Mouse (Mus musculus): ENCODE results near the gene Iah1. TPM values are rescaled to one million over a fixed set of nuclear protein-coding genes. Genes with fewer than 3 reads are reported as not detected.

Iah1 gene
- polyA plus RNA-seq, 1 experiment, result 50.1 TPM

DNA sequence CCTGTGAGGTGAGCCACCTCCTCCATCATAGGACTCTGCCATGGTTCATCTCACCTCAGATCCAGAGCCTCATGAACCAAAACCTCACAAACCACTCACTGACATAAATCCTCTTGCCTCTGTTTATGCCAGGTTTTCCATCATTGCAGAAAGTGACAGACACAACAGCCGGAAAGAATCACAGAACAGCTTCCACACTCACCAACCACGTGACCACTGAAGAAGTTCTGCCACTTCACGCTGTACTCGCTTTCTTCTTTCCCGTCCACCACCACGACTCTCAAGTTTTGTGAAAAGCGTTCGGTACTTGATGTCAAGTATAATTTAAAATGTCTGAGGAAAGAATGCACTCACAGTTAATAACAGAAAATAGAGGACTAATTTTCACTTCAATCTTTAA, 37.5 kb downstream of the Iah1 start:
- no peak overlapping the region for H3K27ac ChIP-seq (ENCODE audit: control insufficient read depth, insufficient read depth, low read length)
- TF ChIP-seq CTCF (IDR thresholded peaks at IDR 0.05; ENCODE audit: borderline replicate concordance, control insufficient read depth, extremely low read depth, insufficient read depth, low read length, poor library complexity), result no peak
- TF ChIP-seq POLR2A (IDR thresholded peaks at IDR 0.05; ENCODE audit: control insufficient read depth, extremely low read depth, insufficient read depth, low read length, poor library complexity), result no peak
- no peak for DNase-seq
- no peaks in the 10 kb centered on the region for H3K4me1 ChIP-seq (replicated peaks; ENCODE audit: control insufficient read depth, insufficient read depth, low read length)
- peaks cover 41% of the 10 kb centered on the region for H3K36me3 ChIP-seq (ENCODE audit: control insufficient read depth, insufficient read depth, low read length)
- no peaks in the 10 kb centered on the region for H3K27me3 ChIP-seq (ENCODE audit: control insufficient read depth, insufficient read depth, low read length)
- H3K4me3 ChIP-seq (ENCODE audit: control insufficient read depth, insufficient read depth, low read length), result no peak overlapping the region
- 96% methylated on average over 8 of the region's 8 CpGs for WGBS

DNA sequence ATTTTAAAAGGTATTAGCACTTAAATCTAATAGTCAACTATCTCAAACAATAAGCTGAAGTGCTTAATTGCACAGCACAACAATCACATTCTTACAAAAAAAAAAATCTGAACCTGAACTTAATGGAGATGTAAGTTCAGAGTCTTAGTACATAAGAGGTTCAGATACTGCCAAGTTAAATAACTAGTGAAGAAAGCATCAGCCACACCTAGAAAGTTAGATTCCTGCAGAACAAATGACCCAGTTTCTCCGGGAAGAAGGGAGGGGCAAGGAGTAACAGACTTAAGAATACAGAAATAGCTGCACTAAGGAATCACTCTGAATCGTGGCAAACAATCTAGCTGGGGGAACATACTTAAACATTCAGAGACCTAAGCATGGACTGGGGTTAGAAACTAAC, 46.5 kb downstream of the Iah1 start:
- TF ChIP-seq CTCF (IDR thresholded peaks at IDR 0.05; ENCODE audit: borderline replicate concordance, control insufficient read depth, extremely low read depth, insufficient read depth, low read length, poor library complexity), result no peak
- no peak for TF ChIP-seq POLR2A (IDR thresholded peaks at IDR 0.05; ENCODE audit: control insufficient read depth, extremely low read depth, insufficient read depth, low read length, poor library complexity)
- WGBS, result 80% methylated on average over 2 of the region's 2 CpGs
- H3K27ac ChIP-seq (ENCODE audit: control insufficient read depth, insufficient read depth, low read length), result no peak overlapping the region

GRCm38 (mm10) chr12:21363195-21363594, 47.0 kb downstream of the Iah1 start:
- H3K4me3 ChIP-seq (ENCODE audit: control insufficient read depth, insufficient read depth, low read length), result no peak overlapping the region
- no peaks in the 10 kb centered on the region for H3K27me3 ChIP-seq (ENCODE audit: control insufficient read depth, insufficient read depth, low read length)
- no peaks in the 10 kb centered on the region for H3K36me3 ChIP-seq (ENCODE audit: control insufficient read depth, insufficient read depth, low read length)
- TF ChIP-seq POLR2A (IDR thresholded peaks at IDR 0.05; ENCODE audit: control insufficient read depth, extremely low read depth, insufficient read depth, low read length, poor library complexity), result no peak
- no peak for TF ChIP-seq CTCF (IDR thresholded peaks at IDR 0.05; ENCODE audit: borderline replicate concordance, control insufficient read depth, extremely low read depth, insufficient read depth, low read length, poor library complexity)
- WGBS, result 82% methylated on average over 3 of the region's 3 CpGs
- no peaks in the 10 kb centered on the region for H3K4me1 ChIP-seq (replicated peaks; ENCODE audit: control insufficient read depth, insufficient read depth, low read length)
- no peak overlapping the region for H3K27ac ChIP-seq (ENCODE audit: control insufficient read depth, insufficient read depth, low read length)
- no peak for DNase-seq

More for the DNA sequence above, 46.5 kb downstream of the Iah1 start:
- Histone ChIP-seq H3K36me3 (ENCODE audit: control insufficient read depth, insufficient read depth, low read length) (no peaks in the 10 kb centered on the region), H3K4me3 (ENCODE audit: control insufficient read depth, insufficient read depth, low read length) (no peak overlapping the region), H3K4me1 (replicated peaks; ENCODE audit: control insufficient read depth, insufficient read depth, low read length) (no peaks in the 10 kb centered on the region), H3K27me3 (ENCODE audit: control insufficient read depth, insufficient read depth, low read length) (no peaks in the 10 kb centered on the region)
- no peak for DNase-seq

- no peak for TF ChIP-seq POLR2A (IDR thresholded peaks at IDR 0.05; ENCODE audit: control insufficient read depth, extremely low read depth, insufficient read depth, low read length, poor library complexity)
These were observed 48.6 kb downstream of the Iah1 start for GRCm38 (mm10) chr12:21364624-21365435.

DNA sequence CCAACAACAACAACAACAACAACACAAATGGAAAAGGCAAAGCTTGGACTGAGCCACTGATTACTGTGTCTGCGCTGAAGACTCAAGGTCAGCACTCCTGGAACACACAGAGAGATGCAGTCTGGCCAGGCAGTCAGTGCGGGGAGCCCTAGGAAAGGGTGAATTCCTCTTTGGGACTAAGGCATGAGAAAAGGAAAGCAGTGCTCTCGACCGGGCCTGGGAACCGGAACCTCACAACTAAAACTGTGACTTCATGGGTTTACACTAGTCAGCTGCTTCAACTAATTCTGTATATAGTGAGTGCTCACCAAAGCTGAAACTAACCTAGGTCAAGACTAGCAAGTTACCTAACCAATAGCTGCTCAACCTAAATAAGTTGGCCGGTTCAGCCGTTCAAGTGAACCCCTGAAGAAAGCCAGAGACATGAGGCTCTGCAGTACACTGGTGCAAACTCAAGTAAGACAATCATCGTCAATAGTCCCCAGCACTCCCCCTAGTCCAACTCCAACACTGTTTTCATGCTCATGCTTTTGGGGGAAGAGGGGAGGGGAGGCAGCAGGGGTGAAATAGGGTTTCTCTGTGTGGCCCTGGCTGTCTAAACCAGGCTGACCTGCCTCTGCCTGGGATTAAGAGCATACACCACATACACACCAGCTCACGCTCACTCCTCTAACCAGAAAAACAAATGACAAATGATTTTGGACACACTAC, 52.3 kb downstream of the Iah1 start:
- no peaks in the 10 kb centered on the region for H3K4me1 ChIP-seq (replicated peaks; ENCODE audit: control insufficient read depth, insufficient read depth, low read length)
- no peaks in the 10 kb centered on the region for H3K27me3 ChIP-seq (ENCODE audit: control insufficient read depth, insufficient read depth, low read length)
- peak overlapping the region; percentile 49; the same call in 1 of the 2 replicates for H3K27ac ChIP-seq (ENCODE audit: control insufficient read depth, insufficient read depth, low read length)
- 93% methylated on average over 9 of the region's 9 CpGs for WGBS
- no peak for DNase-seq
- H3K4me3 ChIP-seq (ENCODE audit: control insufficient read depth, insufficient read depth, low read length), result no peak overlapping the region
- no peaks in the 10 kb centered on the region for H3K36me3 ChIP-seq (ENCODE audit: control insufficient read depth, insufficient read depth, low read length)
- no peak for TF ChIP-seq CTCF (IDR thresholded peaks at IDR 0.05; ENCODE audit: borderline replicate concordance, control insufficient read depth, extremely low read depth, insufficient read depth, low read length, poor library complexity)
- TF ChIP-seq POLR2A (IDR thresholded peaks at IDR 0.05; ENCODE audit: control insufficient read depth, extremely low read depth, insufficient read depth, low read length, poor library complexity), result no peak

More at GRCm38 (mm10) chr12:21364624-21365435, 48.6 kb downstream of the Iah1 start:
- no peaks in the 10 kb centered on the region for H3K4me1 ChIP-seq (replicated peaks; ENCODE audit: control insufficient read depth, insufficient read depth, low read length)
- no peaks in the 10 kb centered on the region for H3K36me3 ChIP-seq (ENCODE audit: control insufficient read depth, insufficient read depth, low read length)
- no peaks in the 10 kb centered on the region for H3K27me3 ChIP-seq (ENCODE audit: control insufficient read depth, insufficient read depth, low read length)
- 94% methylated on average over 10 of the region's 10 CpGs for WGBS
- DNase-seq, result no peak
- H3K4me3 ChIP-seq (ENCODE audit: control insufficient read depth, insufficient read depth, low read length), result no peak overlapping the region
- no peak overlapping the region; the same call in 1 of the 2 replicates for H3K27ac ChIP-seq (ENCODE audit: control insufficient read depth, insufficient read depth, low read length)

- no peak for TF ChIP-seq POLR2A (IDR thresholded peaks at IDR 0.05; ENCODE audit: control insufficient read depth, extremely low read depth, insufficient read depth, low read length, poor library complexity)
- TF ChIP-seq CTCF (IDR thresholded peaks at IDR 0.05; ENCODE audit: borderline replicate concordance, control insufficient read depth, extremely low read depth, insufficient read depth, low read length, poor library complexity), result no peak
- DNase-seq, result no peak
- Histone ChIP-seq H3K36me3 (ENCODE audit: control insufficient read depth, insufficient read depth, low read length) (no peaks in the 10 kb centered on the region), H3K4me1 (replicated peaks; ENCODE audit: control insufficient read depth, insufficient read depth, low read length) (no peaks in the 10 kb centered on the region), H3K4me3 (ENCODE audit: control insufficient read depth, insufficient read depth, low read length) (no peak overlapping the region), H3K27me3 (ENCODE audit: control insufficient read depth, insufficient read depth, low read length) (no peaks in the 10 kb centered on the region), H3K27ac (ENCODE audit: control insufficient read depth, insufficient read depth, low read length) (no peak overlapping the region; the same call in 1 of the 2 replicates)
- 57% methylated on average over 5 of the region's 5 CpGs for whole genome bisulfite sequencing
These were observed 52.9 kb downstream of the Iah1 start for GRCm38 (mm10) chr12:21369087-21369410.
